Mouse (Mus musculus): ENCODE results near the gene Stip1. TPM values are rescaled to one million over a fixed set of nuclear protein-coding genes. Genes with fewer than 3 reads are reported as not detected.

Stip1 gene
- total RNA-seq, 2 experiments from 2014 or later: 89.7 to 98.5 TPM

Other genes with a start within 250 kb of the Stip1 start
- 10 to 100 TPM in 1 of 2 experiments, 1 to 10 TPM in 1; 9.1 to 10.6 TPM for gene Rps6ka4, start 199.3 kb downstream of the Stip1 start, total RNA-seq (2021)
- gene Ccdc88b, start 181.8 kb downstream of the Stip1 start, total RNA-seq (2021): under 1 TPM; 0.46 to 0.74 TPM
- gene Trmt112, start 130.3 kb downstream of the Stip1 start, total RNA-seq (2021): 10 to 100 TPM; 43.9 to 44.7 TPM
- 100 to 1,000 TPM; 219 to 239 TPM for gene Prdx5, start 129.9 kb downstream of the Stip1 start, total RNA-seq (2021)
- gene Esrra, start 118.2 kb downstream of the Stip1 start, total RNA-seq (2021): 10 to 100 TPM; 76.5 to 93.1 TPM
- not detected for gene Catsperz, start 114.6 kb downstream of the Stip1 start, total RNA-seq (2021)
- not detected for gene Kcnk4, start 105.5 kb downstream of the Stip1 start, total RNA-seq (2021)
- gene Bad, start 98.1 kb downstream of the Stip1 start, total RNA-seq (2021): 10 to 100 TPM in 1 of 2 experiments, 1 to 10 TPM in 1; 9.7 to 12.2 TPM
- gene Gpr137, start 97.5 kb downstream of the Stip1 start, total RNA-seq (2021): 10 to 100 TPM; 10.0 to 10.4 TPM
- gene Ppp1r14b, start 65.0 kb downstream of the Stip1 start, total RNA-seq (2021): 100 to 1,000 TPM; 117 to 145 TPM
- 10 to 100 TPM; 10.2 to 11.3 TPM for gene Plcb3, start 63.5 kb downstream of the Stip1 start, total RNA-seq (2021)
- 10 to 100 TPM in 1 of 2 experiments, 1 to 10 TPM in 1; 8.2 to 13.1 TPM for gene Fkbp2, start 59.5 kb downstream of the Stip1 start, total RNA-seq (2021)
- 100 to 1,000 TPM; 181 to 206 TPM for gene Vegfb, start 52.3 kb downstream of the Stip1 start, total RNA-seq (2021)
- gene Dnajc4, start 47.4 kb downstream of the Stip1 start, total RNA-seq (2021): 10 to 100 TPM; 33.9 to 38.4 TPM
- gene Nudt22, start 43.9 kb downstream of the Stip1 start, total RNA-seq (2021): 10 to 100 TPM; 12.0 to 13.7 TPM
- 10 to 100 TPM; 24.4 to 26.4 TPM for gene Trpt1, start 43.8 kb downstream of the Stip1 start, total RNA-seq (2021)
- gene Fermt3, start 20.5 kb downstream of the Stip1 start, total RNA-seq (2021): under 1 TPM; 0.64 to 0.93 TPM
- gene Macrod1, start 16.8 kb upstream of the Stip1 start, total RNA-seq (2021): 100 to 1,000 TPM; 276 to 311 TPM
- 1 to 10 TPM; 1.1 to 1.9 TPM for gene Flrt1, start 65.8 kb upstream of the Stip1 start, total RNA-seq (2021)
- 10 to 100 TPM; 50.8 to 57.0 TPM for gene Otub1, start 166.3 kb upstream of the Stip1 start, total RNA-seq (2021)
- 100 to 1,000 TPM in 1 of 2 experiments, 10 to 100 TPM in 1; 72.3 to 102 TPM for gene Cox8a, start 177.6 kb upstream of the Stip1 start, total RNA-seq (2021)
- gene Naa40, start 201.2 kb upstream of the Stip1 start, total RNA-seq (2021): 10 to 100 TPM; 11.6 to 12.2 TPM
- 1 to 10 TPM; 2.2 to 2.7 TPM for gene Rcor2, start 227.4 kb upstream of the Stip1 start, total RNA-seq (2021)

Data from gastrocnemius, adult 18-20 months (tissue).